Mouse (Mus musculus) right cerebral cortex, postnatal 4 days (tissue): ENCODE data around the gene Lzts2.

Source experiments
- DNase-seq: peaks from one replicate; pipeline ENCODE4 v3.0.0-alpha.2; 2022

Gene Lzts2

DNA sequence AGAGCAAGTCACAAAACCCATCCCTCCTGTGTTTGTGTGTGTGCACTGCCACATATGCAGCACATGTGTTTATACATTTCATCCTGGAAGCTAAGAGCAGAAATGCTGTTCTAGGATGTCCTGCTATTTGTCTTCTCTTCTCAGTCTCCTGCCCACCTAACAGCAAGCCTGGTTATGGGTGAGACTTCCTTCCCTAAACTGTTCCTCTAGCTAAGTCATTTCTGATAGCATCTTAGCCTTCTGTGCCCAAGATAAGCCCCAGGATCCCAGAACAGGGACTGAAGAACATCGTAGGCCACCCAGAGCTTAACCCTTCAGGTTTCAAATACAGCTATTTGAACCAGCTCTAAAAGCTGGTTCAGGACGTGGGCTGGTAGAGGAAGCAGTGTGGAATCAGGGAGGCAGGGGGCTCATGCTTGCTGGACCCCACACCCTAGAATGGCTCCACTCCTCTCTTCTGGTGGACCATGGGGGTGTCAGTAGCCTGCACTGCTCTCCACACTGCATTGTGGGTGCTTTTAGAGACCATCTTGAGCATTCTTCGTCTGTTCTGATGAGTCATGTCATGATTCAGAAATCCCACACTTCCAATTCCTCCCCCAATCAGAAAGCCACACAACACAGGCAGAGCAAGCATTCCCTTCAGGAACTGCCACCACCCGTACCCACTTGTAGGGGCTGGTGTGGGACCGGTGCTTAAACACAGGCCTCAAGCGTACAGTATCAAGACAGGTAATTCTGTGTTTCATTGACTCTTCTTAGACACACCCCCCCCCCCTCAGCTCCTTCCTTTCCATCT lies 40.9 kb downstream of the Lzts2 start:
- no peak for DNase-seq

DNA sequence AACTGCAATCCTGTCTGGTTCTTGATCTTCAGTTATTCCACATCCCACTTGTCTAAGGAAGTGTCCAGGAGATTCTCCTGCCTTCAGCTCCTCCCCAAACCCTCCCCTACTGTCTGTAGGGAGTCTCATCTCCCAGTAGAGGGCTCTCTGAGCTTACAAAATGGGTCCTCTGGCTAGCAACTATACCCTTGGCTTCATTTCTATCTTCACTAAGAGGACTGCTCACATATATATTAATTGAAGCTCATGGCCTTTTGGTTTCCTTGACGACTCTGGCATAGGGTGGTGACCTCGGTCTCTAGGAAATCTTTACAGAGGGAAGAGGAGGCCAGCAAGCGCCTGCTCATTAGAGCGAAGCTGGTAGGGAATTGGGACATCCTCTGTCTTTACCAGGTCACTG lies 42.1 kb downstream of the Lzts2 start:
- DNase-seq = no peak

DNA sequence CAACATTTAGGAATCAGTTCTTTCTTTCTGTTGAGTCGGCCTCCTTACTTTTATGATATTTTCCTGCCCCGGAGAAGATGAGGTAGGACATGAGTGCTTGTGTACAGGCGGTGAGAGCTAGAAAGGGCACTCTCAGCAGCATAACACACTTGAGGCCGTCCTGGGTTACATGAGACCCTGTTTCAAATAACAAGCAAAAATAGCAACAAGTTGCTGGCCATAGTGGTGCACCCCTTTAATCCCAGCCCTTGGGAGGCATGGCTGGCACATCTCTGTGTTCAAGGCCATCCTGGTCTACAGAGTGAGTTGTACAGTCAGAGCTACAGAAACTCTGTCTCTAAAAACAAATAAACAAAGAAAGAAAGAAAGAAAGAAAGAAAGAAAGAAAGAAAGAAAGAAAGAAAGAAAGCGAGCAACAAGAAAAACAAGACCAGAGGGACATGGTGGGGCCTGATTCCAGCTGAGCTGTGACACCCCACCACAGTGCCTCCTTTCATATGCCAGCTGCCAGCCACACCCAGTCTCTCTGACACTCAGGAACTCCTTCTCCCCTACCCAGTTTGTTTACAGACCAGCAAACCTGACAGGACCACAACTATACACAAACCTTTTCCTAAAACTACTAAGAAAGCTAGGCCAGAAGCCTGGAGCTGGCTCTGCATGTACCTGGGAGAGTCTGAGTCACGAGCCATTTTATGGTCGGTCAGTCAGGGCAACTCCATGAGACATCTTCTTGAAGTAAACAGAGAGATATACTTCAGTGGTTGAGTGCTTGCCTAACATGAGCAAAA lies 42.9 kb downstream of the Lzts2 start:
- no peak for DNase-seq

DNA sequence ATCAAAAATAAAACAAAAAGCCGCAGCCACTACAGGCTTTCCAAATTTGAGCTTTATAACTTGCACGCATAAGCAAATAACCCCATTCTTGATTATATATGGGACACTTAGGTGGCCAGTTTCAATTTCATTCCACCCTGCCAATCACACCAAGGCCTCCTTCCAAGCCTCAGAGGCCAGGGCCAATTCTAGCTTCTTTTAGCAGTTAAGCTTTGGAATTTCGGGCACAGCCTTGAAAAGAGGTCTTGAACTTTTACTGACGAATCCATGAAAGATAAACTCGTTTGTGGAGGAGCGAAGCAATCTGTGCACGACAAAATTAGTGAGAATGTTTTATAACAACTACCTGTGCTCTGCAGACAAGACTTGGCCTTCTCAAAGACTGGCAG lies 43.5 kb downstream of the Lzts2 start:
- DNase-seq = no peak

DNA sequence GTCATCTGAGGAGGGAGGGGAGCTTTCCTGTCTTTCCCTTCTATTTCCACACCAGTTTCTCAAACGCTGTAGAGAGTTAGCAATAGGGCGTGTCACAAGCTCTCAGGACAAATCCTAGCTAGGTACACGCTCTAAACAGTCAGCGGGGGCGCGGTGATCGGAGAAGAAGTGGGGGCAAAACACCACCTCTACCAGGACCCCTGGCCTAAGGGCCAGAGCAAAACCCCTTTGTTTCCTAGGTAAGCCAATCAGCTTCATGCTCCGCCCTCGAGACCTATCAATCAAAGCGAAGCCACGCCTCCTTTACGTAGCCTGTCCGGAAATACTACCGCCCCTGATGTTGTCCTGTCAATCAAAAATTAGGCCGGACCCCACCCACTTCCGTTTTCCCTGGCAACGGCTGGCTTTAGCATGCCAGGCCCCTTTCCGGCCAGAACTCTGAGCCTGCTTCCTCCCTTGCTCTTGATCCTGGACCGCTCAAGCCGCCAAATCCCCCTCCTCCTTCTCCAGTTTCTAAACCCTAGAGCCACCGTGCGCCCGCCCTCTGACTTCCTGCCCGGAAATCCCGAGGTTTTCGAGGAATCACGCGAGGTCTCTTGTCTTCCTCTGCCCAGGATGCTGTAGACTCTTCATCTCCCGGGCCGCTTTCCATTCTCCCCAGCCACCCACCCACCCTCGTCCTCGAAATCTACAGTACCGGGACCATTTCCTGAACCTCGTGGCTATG lies 44.1 kb downstream of the Lzts2 start:
- DNase-seq = peak; percentile 85

DNA sequence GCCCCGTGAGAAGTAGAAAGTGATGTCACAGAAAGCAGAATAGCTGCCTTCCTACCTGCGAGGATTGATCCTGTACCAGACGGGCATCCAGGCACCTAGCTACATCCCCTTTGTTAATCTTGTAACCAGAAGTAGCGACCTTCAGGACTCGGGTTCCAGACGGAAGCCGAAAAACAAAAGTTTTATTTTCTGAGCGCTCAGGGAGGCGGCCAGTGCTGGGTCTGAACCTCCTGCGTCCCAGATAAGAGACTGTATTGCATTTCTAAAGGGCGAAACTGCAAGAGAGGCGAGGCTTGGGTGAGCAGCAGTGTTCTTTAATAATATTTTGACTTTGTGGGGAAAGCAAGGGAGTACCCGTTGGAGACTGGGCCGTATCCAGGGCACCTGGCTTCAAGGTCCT lies 44.6 kb downstream of the Lzts2 start:
- no peak for DNase-seq

DNA sequence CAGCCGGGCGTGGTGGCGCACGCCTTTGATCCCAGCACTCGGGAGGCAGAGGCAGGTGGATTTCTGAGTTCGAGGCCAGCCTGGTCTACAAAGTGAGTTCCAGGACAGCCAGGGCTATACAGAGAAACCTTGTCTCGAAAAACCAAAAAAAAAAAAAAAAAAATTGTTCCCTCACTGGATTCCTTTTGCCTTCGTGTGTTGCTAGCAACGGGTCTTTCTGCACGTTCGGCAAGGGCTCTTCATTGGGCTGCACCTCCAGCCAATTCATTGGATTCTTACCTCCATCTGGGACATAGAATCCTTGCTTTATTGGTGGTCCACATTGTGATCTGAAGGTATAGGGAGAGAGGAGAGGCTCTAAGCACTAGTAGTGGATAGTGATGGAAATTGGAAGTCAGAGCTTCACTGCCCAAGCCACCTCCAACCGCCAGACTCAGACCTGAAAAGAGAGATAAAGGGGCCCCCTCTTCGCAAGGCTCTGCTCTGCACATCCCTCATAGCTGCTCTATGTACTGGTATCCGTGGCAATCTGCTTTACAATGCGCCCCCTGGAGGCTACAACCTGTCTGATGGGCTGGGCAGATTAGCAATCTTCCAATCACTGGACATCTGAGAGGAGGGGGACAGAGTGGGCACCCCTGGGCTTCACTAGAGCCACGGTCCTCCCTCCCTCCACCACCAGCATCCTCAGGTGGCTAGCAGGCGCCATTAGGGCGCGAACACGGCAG lies 49.5 kb downstream of the Lzts2 start:
- DNase-seq = no peak

DNA sequence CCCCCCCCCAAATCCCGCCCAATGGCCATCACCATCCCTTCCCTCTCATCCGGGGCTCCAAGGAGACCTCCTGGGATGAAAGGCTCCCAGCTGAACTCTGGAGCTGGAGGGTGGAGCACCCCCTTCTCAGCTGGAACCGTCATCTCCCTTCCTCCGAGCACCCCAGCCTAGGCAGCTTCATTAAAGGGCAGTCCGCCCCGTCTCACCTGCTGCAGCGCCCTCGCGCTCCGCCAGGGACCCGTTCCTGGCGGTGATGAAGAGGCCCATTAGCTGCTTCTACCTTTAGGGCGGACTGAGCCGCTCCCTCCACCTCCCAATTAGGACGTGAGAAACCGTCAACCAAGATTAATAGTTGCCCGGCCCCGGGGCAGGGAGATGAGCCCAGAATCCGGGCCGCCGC lies 51.0 kb downstream of the Lzts2 start:
- DNase-seq = no peak

DNA sequence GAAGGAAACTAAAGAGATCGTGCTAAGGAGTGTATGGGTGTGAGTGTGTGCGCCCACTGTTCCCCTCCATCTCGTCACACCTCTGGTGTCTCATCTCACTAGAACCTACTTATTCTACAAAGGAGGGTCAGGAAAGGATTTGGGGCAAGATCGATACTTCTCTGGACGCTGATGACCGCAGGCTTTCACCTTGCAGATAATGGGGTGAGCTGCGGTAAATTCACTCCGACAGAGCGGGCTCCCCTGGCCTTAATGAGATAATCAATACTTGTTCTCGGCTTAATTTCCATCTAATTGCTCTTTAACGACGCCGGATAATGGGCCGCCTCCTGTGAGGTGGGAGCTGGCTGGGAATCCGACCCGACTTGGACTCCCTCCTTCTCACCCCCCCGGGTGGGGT lies 53.0 kb downstream of the Lzts2 start:
- DNase-seq = no peak

DNA sequence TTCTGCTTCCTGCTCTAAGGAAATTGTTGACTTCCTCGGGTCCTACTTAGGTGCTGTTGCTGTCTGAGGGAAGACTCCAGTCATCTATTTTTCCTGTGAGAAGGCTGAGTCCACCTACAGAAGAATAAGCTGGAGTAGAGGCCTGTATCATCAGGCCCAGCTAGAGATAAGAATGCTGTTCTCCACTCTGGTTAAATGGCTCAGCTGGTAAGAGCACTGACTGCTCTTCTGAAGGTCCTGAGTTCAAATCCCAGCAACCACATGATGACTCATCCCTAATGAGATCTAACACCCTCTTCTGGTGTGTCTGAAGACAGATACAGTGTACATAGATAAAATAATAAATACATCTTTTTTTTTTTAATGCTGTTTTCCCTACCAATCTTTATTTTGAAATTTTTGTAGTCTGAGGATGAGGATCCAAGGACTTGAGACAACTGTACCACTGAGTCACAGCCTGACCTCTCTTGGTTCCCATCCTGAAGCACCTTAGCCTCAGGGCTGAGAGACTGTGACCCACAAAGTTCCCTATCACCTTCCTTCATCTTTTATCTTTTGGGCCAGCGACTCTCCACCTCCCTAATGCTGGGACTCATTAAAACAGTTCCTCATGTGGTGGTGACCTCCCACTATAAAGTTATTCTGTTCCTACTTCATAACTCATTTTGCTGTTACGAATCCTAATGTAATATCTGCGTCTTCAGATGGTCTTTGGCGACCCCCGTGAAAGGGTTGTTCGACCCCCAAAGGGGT lies 53.7 kb downstream of the Lzts2 start:
- no peak for DNase-seq

DNA sequence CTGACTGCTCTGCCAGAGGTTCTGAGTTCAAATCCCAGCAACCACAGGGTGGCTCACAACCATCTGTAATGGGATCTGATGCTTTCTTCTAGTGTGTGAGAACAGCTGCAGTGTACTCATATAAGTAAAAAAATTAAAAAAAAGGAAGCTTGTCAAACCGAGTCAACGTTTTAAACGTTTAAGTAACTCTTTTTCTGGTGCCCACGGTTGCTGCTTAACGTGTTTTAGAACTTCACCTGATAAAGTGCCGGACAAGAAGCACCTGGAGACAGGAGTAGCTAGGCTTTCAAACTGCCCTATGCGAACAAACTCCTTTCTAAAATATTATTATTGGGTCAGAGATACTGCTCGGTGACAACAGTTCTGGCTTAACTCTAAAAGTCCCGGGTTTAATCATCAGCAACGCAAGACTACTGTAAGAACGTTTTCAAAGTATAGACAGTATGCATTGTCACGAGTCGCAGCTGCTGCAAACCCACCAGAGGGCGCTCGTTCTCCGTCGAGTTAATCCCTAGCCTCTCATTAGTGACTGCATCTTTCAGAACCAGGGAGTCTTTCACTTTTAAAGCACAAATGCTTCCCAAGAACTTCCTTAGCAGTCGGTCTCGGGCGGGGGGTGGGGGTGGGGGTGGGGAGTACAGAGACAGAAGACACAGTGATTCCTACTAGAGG lies 59.8 kb downstream of the Lzts2 start:
- peak; percentile 97 for DNase-seq

DNA sequence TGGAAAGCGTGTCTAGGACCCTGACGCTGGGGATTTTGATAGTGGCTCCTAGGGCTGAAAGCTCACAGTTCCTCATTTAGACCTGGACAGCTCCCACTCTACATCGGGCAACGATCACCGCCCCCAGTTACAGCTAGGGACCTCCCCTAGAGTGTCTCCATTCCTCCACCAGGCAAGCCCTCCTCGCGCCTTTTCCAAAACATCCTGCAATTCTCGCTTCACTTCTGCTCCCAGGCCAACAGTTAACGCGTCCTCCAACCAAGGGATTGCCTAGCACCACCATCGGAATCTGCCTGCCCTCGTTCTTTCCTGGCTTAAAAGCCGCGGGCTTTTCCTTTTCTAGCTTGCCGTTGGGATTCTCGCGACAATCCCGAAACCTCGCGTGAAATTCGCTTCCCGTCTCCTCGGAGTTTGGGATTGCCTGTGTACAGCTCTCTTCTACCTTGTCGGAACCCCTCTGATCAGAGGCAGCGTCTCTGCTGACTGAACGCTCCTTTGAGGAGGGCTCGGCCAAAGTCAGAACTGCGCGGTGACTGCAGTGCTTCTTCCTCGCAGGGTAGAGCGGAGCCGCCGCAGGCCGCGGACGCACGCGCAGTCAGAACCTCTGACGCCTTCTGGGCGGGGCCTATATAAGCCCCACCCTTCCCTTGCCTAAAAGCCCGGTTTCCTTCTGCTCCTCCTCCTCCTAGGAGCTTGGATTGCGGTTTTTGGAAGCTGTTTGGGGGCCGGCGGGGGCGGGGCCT lies 60.5 kb downstream of the Lzts2 start, which contains the start of gene Kazald1:
Gene Kazald1, plus strand, starts transcription at position 662 of the 743 bp plus-strand sequence.
- DNase-seq = peak; percentile 92

DNA sequence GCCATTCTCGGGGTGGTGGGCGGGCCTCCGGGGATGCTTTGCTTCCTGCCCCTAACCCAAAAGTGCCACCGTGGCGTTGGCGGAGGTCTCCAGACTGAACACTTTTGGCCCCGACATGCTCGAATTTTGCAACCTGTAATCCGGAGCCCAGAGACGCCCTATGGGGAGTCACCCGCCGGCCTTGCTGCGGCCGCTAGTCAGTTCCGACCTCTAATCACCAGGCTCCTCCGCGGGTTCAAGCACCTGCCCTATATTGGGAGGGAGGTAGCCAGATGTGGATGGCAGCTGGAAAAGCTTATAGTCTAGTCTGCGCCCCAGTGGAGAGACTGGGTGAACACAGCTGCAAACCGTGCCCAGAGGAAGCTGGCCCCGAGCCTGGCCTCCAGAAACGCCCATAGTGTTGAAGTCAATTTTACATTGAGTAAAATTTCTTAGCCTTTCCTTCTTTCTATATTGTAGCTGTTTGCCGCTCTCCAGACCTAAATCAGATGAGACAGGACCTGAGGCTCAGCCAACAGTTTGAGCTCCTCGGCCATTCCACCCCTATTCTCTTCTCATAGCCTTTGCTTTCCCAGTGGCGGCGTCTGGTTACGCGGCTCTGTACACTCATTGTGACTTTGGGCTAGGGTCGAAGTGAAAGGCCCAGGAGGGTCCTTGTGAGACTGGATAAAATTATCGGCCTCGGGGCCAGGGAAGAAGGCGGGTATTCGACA lies 61.3 kb downstream of the Lzts2 start:
- DNase-seq = no peak

DNA sequence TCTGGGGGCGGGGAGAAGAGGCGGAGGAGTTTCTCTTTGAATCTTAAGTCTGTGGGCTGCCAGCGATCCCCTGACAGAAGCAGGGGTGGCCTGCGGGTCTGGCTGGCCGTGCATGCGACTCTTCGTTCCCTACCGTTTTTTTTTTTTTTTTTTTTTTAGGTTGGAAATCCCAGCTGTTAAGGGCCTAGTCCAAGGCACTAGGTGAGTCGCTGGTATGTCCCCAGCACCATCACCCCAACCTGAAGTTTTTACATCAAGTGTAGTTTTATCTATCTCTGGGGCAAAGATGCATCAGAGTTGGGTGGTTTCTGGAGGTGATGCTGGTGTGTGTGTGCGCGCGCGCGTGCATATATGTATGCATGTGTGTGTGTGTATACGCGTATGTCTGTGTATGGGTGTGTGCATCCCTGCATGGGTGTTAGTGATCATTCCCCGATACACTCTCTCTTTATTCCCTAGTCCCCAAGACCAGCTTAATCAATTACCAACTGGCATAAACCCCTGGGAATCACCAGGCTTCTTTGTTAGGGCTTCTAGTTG lies 61.9 kb downstream of the Lzts2 start:
- no peak for DNase-seq
